Mouse (Mus musculus): ENCODE results near the gene Zfp319. TPM values are rescaled to one million over a fixed set of nuclear protein-coding genes. Genes with fewer than 3 reads are reported as not detected.
"Not testable (repeated sequence)": the region's sequence is repeated elsewhere in the genome, so short reads cannot be mapped to it uniquely, and the experiment has no call there.

The Zfp319 gene
- polyA plus RNA-seq (2015; fragmentation: Nextera tagmentation; extraction: Ambion mirVana), result 6.3 and 6.6 TPM in 2 replicates

DNA sequence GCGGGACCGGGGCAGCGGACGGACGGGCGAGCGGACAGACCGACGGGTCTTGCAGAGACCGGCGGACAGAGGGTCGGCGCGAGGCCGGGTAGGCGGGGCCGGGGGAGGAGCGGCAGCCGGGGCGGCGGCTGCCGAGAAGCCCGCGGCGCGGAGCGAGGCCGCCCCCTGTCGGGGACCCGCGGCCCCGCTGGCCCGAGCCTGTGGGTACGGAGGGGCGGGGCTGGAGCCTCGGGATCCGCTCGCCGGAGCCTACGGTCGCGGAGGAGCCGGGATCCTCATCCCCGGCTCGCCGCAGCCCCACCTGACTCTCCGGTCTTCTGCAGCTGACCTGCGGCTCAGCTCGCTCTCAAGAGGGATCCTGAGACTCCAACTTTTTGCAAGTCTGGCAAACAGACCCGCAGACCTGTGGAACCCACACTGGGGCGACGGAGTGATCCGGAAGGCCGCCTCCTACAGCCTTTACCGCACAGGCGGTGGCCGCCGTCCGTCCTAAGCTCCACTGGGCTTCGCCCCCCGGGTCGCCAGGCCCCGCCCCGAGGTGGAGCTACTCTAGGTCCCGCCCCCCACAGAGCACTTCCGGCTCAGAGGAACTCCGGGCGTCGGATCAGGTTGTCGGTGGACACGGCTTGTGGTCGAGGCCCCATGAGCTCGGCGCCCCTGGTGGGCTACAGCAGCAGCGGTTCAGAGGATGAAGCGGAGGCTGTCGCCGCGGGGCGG, at the start of gene Zfp319, which contains the start of gene Usb1:
Gene Zfp319, minus strand, starts transcription at position 231 of the 717 bp plus-strand sequence.
Gene Usb1, plus strand, starts transcription at position 565 of the 717 bp plus-strand sequence.
- peak; percentile 73 for TF ChIP-seq CTCF (IDR thresholded peaks at IDR 0.05; ENCODE audit: low read depth)
- peak within 1 kb of the TSS; percentile 98 for H3K27ac ChIP-seq
- DNase-seq (ENCODE audit: low spot score) (peak; percentile 97), ATAC-seq (replicated peaks; ENCODE audit: low FRiP score, low read depth) (peak; percentile 95)
- no peaks in the 10 kb centered on the region for H3K9me3 ChIP-seq (replicated peaks; ENCODE audit: low read length)
- H3K36me3 ChIP-seq (ENCODE audit: insufficient read depth, low read length), result peaks cover 27% of the 10 kb centered on the region
- under 1% methylated on average over 65 of the region's 80 CpGs for WGBS
- peak within 1 kb of the TSS; percentile 84 for H3K9ac ChIP-seq (ENCODE audit: low read depth, low read length)
- peak within 1 kb of the TSS; percentile 86 for H3K4me2 ChIP-seq (ENCODE audit: low read length)
- peak within 1 kb of the TSS; percentile 81 for H3K4me3 ChIP-seq (replicated peaks; ENCODE audit: low read depth, low read length)
- H3K4me1 ChIP-seq (replicated peaks; ENCODE audit: insufficient read depth, low read length), result peaks cover 5% of the 10 kb centered on the region; the same call in 1 of the 2 replicates
- H3K27me3 ChIP-seq (ENCODE audit: insufficient read depth, low read length), result no peaks in the 10 kb centered on the region

DNA sequence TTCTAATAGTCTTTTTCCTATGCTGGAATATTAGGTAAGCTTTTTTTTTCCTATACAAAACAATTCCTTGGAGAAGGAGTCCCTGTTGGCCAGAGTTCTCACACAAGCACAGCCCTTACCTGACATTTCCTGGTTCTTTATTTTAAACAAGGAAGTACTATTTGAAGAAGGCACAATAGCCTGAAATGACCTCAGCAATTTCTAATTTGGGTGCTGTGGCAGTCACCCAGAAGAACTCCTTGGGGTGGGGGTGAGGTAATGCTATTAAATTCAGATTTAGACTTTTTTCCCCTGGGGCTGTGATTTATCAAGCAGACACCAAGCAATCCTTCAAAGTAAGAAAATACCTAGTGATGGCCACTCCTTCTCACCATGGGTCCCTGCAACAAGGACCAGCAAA, 49.2 kb upstream of the Zfp319 start:
- no peak for TF ChIP-seq CTCF (IDR thresholded peaks at IDR 0.05; ENCODE audit: low read depth)
- H3K9me3 ChIP-seq (replicated peaks; ENCODE audit: low read length), result no peaks in the 10 kb centered on the region
- no peaks in the 10 kb centered on the region for H3K27me3 ChIP-seq (ENCODE audit: insufficient read depth, low read length)
- H3K27ac ChIP-seq, result no peak overlapping the region
- H3K4me3 ChIP-seq (replicated peaks; ENCODE audit: low read depth, low read length), result no peak overlapping the region
- H3K4me2 ChIP-seq (ENCODE audit: low read length), result no peak overlapping the region
- no peaks in the 10 kb centered on the region for H3K36me3 ChIP-seq (ENCODE audit: insufficient read depth, low read length)
- ATAC-seq (replicated peaks; ENCODE audit: low FRiP score, low read depth) (no peak), DNase-seq (ENCODE audit: low spot score) (no peak)
- 0 out of 2 replicates have a peak, but pooled peaks cover 7% of the 10 kb centered on the region for H3K4me1 ChIP-seq (replicated peaks; ENCODE audit: insufficient read depth, low read length)
- no peak overlapping the region for H3K9ac ChIP-seq (ENCODE audit: low read depth, low read length)

DNA sequence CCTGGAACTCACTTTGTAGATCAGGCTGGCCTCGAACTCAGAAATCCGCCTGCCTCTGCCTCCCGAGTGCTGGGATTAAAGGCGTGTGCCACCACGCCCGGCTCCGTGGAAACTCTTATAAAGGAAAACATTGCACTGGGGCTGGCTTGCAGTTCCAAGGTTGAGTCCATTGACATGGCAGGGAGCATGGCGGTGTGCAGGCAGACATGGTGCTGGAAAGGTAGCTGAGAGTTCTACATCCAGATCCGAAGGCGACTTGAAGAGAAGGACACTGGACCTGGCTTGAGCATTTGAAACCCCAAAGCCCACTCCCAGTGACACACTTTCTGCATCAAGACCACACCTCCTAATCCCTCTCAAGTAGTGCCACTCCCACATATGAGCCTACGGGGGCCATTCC, 47.2 kb upstream of the Zfp319 start:
- not testable (repeated sequence) for H3K9me3 ChIP-seq (replicated peaks; ENCODE audit: low read length); H3K4me2 ChIP-seq (ENCODE audit: low read length); H3K27me3 ChIP-seq (ENCODE audit: insufficient read depth, low read length); H3K36me3 ChIP-seq (ENCODE audit: insufficient read depth, low read length); H3K4me3 ChIP-seq (replicated peaks; ENCODE audit: low read depth, low read length); H3K27ac ChIP-seq; ATAC-seq (replicated peaks; ENCODE audit: low FRiP score, low read depth); H3K9ac ChIP-seq (ENCODE audit: low read depth, low read length); DNase-seq (ENCODE audit: low spot score); H3K4me1 ChIP-seq (replicated peaks; ENCODE audit: insufficient read depth, low read length)
- WGBS, result 96% methylated on average over 11 of the region's 11 CpGs

DNA sequence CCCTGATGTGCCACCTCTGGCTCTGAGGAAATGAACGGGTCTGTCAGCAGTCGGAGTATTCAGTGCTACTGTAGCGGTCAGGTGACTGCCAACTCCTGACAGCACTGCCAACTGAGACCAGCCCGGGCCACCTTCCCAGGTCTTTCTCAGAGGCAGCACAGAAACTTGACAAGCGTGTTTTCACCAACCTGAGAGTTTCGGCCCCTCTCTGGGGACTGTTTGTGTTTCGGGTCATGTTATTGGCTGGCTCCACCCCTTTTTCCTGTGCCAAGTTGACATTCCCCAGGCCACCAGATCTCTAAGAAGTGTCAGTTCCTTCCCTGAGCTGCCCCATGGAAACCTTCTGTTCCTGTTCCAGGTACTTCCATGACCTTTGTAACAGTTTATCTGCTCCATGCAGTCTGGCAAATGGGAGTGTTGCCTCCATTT, 46.1 kb upstream of the Zfp319 start:
- no peaks in the 10 kb centered on the region for H3K9me3 ChIP-seq (replicated peaks; ENCODE audit: low read length)
- no peak overlapping the region for H3K4me2 ChIP-seq (ENCODE audit: low read length)
- 12% methylated on average over 7 of the region's 7 CpGs for WGBS
- no peak overlapping the region for H3K4me3 ChIP-seq (replicated peaks; ENCODE audit: low read depth, low read length)
- 0 out of 2 replicates have a peak, but pooled peaks cover 7% of the 10 kb centered on the region for H3K4me1 ChIP-seq (replicated peaks; ENCODE audit: insufficient read depth, low read length)
- TF ChIP-seq CTCF (IDR thresholded peaks at IDR 0.05; ENCODE audit: low read depth), result no peak
- DNase-seq (ENCODE audit: low spot score) (peak; percentile 14), ATAC-seq (replicated peaks; ENCODE audit: low FRiP score, low read depth) (peak; percentile 45; the same call in 1 of the 2 replicates)
- peak overlapping the region; percentile 28; the same call in 1 of the 2 replicates for H3K27ac ChIP-seq
- H3K9ac ChIP-seq (ENCODE audit: low read depth, low read length), result no peak overlapping the region
- H3K36me3 ChIP-seq (ENCODE audit: insufficient read depth, low read length), result no peaks in the 10 kb centered on the region
- H3K27me3 ChIP-seq (ENCODE audit: insufficient read depth, low read length), result no peaks in the 10 kb centered on the region

DNA sequence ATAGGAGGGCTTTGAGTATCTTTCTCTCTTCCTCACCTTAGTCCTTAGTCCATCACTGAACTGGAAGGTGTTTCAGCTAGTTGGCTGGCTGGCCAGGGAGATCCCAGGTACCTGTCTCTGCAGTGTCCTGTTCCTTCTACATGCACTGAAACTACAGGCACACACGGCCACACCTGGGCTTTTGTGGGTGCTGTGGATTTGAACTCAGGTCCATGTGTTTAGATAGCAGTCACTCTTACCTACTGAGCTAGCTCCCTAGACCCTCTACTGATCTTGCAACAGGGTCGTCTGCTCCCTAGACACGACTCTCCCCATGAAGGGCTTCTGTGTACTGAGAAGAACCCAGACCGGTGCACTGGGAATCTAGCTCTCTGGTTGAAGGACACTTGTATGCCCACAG, 45.4 kb upstream of the Zfp319 start:
- H3K4me1 ChIP-seq (replicated peaks; ENCODE audit: insufficient read depth, low read length), result 0 out of 2 replicates have a peak, but pooled peaks cover 7% of the 10 kb centered on the region
- no peak overlapping the region for H3K9ac ChIP-seq (ENCODE audit: low read depth, low read length)
- H3K36me3 ChIP-seq (ENCODE audit: insufficient read depth, low read length), result no peaks in the 10 kb centered on the region
- no peak overlapping the region for H3K27ac ChIP-seq
- H3K27me3 ChIP-seq (ENCODE audit: insufficient read depth, low read length), result no peaks in the 10 kb centered on the region
- WGBS, result 86% methylated on average over 4 of the region's 4 CpGs
- DNase-seq (ENCODE audit: low spot score), result no peak
- H3K9me3 ChIP-seq (replicated peaks; ENCODE audit: low read length), result no peaks in the 10 kb centered on the region
- no peak for ATAC-seq (replicated peaks; ENCODE audit: low FRiP score, low read depth)
- H3K4me3 ChIP-seq (replicated peaks; ENCODE audit: low read depth, low read length), result no peak overlapping the region
- no peak for TF ChIP-seq CTCF (IDR thresholded peaks at IDR 0.05; ENCODE audit: low read depth)
- no peak overlapping the region for H3K4me2 ChIP-seq (ENCODE audit: low read length)

DNA sequence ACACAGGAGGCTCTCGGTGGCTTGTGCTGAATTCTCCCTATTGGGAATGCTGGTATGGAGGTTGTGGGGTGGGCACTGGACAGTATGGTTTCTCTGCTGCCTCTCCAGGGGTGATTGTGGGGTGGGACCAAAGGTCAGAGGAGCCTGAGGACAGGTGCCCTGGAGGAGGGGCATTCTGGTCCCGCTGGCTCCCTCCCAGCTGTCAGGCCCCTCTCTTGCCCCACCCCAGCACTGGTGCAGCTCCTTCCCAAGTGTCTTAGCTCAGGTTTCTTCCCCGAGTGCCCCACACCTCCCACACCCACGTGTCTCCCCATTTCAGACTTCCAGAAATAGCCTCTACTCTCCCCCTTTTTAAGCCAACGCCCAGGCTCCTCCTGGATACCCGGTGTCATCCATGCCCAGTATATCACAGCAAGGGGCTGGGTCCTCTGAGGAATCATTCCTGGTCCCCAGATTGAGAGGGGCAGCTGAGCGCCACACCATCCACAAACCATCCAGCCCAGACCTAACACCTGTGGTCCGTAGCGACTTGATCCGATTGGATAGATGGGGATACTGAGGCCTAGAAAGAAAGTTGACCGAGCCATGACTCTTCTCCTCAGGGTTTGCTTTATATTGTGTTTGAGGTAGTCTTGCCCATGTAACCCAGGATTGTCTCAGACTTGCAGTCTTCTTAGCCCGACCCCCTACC, 44.7 kb upstream of the Zfp319 start:
- H3K9ac ChIP-seq (ENCODE audit: low read depth, low read length), result no peak overlapping the region
- H3K27ac ChIP-seq, result no peak overlapping the region
- no peaks in the 10 kb centered on the region for H3K27me3 ChIP-seq (ENCODE audit: insufficient read depth, low read length)
- H3K4me1 ChIP-seq (replicated peaks; ENCODE audit: insufficient read depth, low read length), result 0 out of 2 replicates have a peak, but pooled peaks cover 7% of the 10 kb centered on the region
- DNase-seq (ENCODE audit: low spot score), result no peak
- no peaks in the 10 kb centered on the region for H3K9me3 ChIP-seq (replicated peaks; ENCODE audit: low read length)
- 69% methylated on average over 12 of the region's 12 CpGs for WGBS
- no peak overlapping the region for H3K4me2 ChIP-seq (ENCODE audit: low read length)
- no peak overlapping the region for H3K4me3 ChIP-seq (replicated peaks; ENCODE audit: low read depth, low read length)
- ATAC-seq (replicated peaks; ENCODE audit: low FRiP score, low read depth), result no peak
- TF ChIP-seq CTCF (IDR thresholded peaks at IDR 0.05; ENCODE audit: low read depth), result no peak
- no peaks in the 10 kb centered on the region for H3K36me3 ChIP-seq (ENCODE audit: insufficient read depth, low read length)

Data from kidney, postnatal 0 days (tissue).